Mouse (Mus musculus): ENCODE measurements around the gene Mrps21. TPM values are rescaled to one million over a fixed set of nuclear protein-coding genes. Genes with fewer than 3 reads are reported as not detected.
"Not testable (repeated sequence)": the region's sequence is repeated elsewhere in the genome, so short reads cannot be mapped to it uniquely, and the experiment has no call there.

The Mrps21 gene
- 100 to 1,000 TPM; 148 to 150 TPM for total RNA-seq (2021)
- long read RNA-seq, experiment 1, transcript Mrps21-201 (3 exons, 488 nt), result major isoform, 32 of 39 reads
- long read RNA-seq, experiment 1, transcript Mrps21-202 (2 exons, 405 nt), result minor isoform, 5 of 39 reads
- long read RNA-seq, experiment 1, partial matches to known transcripts, result 0 of 39 reads
- long read RNA-seq, experiment 1, other reads (novel, unspliced or antisense), result 2 of 39 reads
- long read RNA-seq, experiment 2, transcript Mrps21-201 (3 exons, 488 nt), result major isoform, 38 of 47 reads
- long read RNA-seq, experiment 2, partial matches to known transcripts, result 0 of 47 reads
- long read RNA-seq, experiment 2, other reads (novel, unspliced or antisense), result 7 of 47 reads

GRCm38 (mm10) chr3:95871392-95871867, at the start of gene Mrps21:
TSS of gene Mrps21 (minus strand) at chr3:95871519.
- intact Hi-C loops (cut with DNase I), result no loop called here
- H3K27ac ChIP-seq, result peak within 1 kb of the TSS; percentile 93
- TF ChIP-seq CTCF (IDR thresholded peaks at IDR 0.05), result no peak
- peak within 1 kb of the TSS; percentile 59 for H3K4me3 ChIP-seq
- DNase-seq (ENCODE audit: extremely low spot score in 1 of 2, low spot score in 2 of 2), result peak; percentile 85 to 86

- DNase-seq (ENCODE audit: extremely low spot score in 1 of 2, low spot score in 2 of 2); intact Hi-C loops (cut with DNase I); H3K4me3 ChIP-seq; H3K27ac ChIP-seq: not testable (repeated sequence)
Measured at GRCm38 (mm10) chr3:95920532-95920931, 49.2 kb upstream of the Mrps21 start.

GRCm38 (mm10) chr3:95916760-95917159, 45.4 kb upstream of the Mrps21 start:
- no peak overlapping the region for H3K4me3 ChIP-seq
- intact Hi-C loops (cut with DNase I), result no loop called here
- H3K27ac ChIP-seq, result no peak overlapping the region
- TF ChIP-seq CTCF (IDR thresholded peaks at IDR 0.05), result no peak
- no peak for DNase-seq (ENCODE audit: extremely low spot score in 1 of 2, low spot score in 2 of 2)

- DNase-seq (ENCODE audit: extremely low spot score in 1 of 2, low spot score in 2 of 2), result no peak
- intact Hi-C loops (cut with DNase I), result no loop called here
- no peak overlapping the region for H3K27ac ChIP-seq
- no peak overlapping the region for H3K4me3 ChIP-seq
- TF ChIP-seq CTCF (IDR thresholded peaks at IDR 0.05), result no peak
Measured at GRCm38 (mm10) chr3:95914706-95915105, 43.4 kb upstream of the Mrps21 start.

- intact Hi-C loops (cut with DNase I), result loop anchor here (2.0 kb wide), 1 partner anchor 45 kb away; no protein-coding TSS in a partner anchor
Measured at GRCm38 (mm10) chr3:95907613-95908012, 36.3 kb upstream of the Mrps21 start.

GRCm38 (mm10) chr3:95906860-95907259, 35.5 kb upstream of the Mrps21 start:
- peak overlapping the region; percentile 11; the same call in 1 of the 2 replicates for H3K4me3 ChIP-seq
- no peak for DNase-seq (ENCODE audit: extremely low spot score in 1 of 2, low spot score in 2 of 2)
- peak; percentile 83 for TF ChIP-seq CTCF (IDR thresholded peaks at IDR 0.05)

More at GRCm38 (mm10) chr3:95907613-95908012, 36.3 kb upstream of the Mrps21 start:
- no peak for TF ChIP-seq CTCF (IDR thresholded peaks at IDR 0.05)
- no peak for DNase-seq (ENCODE audit: extremely low spot score in 1 of 2, low spot score in 2 of 2)
- Histone ChIP-seq H3K4me3 (no peak overlapping the region), H3K27ac (no peak overlapping the region)

GRCm38 (mm10) chr3:95905940-95906492, 34.7 kb upstream of the Mrps21 start:
- no peak overlapping the region; the same call in 1 of the 2 replicates for H3K27ac ChIP-seq
- intact Hi-C loops (cut with DNase I), result loop anchor here (1.0 to 2.0 kb wide), 2 partner anchors 23 to 43 kb away; no protein-coding TSS in a partner anchor
- H3K4me3 ChIP-seq, result peak overlapping the region; percentile 11
- peak; percentile 64 for TF ChIP-seq CTCF (IDR thresholded peaks at IDR 0.05)
- DNase-seq (ENCODE audit: extremely low spot score in 1 of 2, low spot score in 2 of 2), result peak in 1 of 2 experiments; percentile 40

More at GRCm38 (mm10) chr3:95906860-95907259, 35.5 kb upstream of the Mrps21 start:
- intact Hi-C loops (cut with DNase I), result loop anchor here (1.0 to 2.0 kb wide), 2 partner anchors 24 to 44 kb away; no protein-coding TSS in a partner anchor
- H3K27ac ChIP-seq, result no peak overlapping the region

- intact Hi-C loops (cut with DNase I), result no loop called here
- no peak for TF ChIP-seq CTCF (IDR thresholded peaks at IDR 0.05)
- peak in 1 of 2 experiments; percentile 56 for DNase-seq (ENCODE audit: extremely low spot score in 1 of 2, low spot score in 2 of 2)
- Histone ChIP-seq H3K4me3 (peak overlapping the region; percentile 37), H3K27ac (peak overlapping the region; percentile 66)
Measured at GRCm38 (mm10) chr3:95905146-95905939, 34.0 kb upstream of the Mrps21 start.

- intact Hi-C loops (cut with DNase I), result no loop called here
- H3K27ac ChIP-seq, result peak within 1 kb of the TSS; percentile 66
- no peak for TF ChIP-seq CTCF (IDR thresholded peaks at IDR 0.05)
- no peak for DNase-seq (ENCODE audit: extremely low spot score in 1 of 2, low spot score in 2 of 2)
- H3K4me3 ChIP-seq, result peak within 1 kb of the TSS; percentile 37
Measured at GRCm38 (mm10) chr3:95904568-95904967, 33.2 kb upstream of the Mrps21 start, which contains the start of gene Car14. TSS of gene Car14 (minus strand) at chr3:95904691.

- Histone ChIP-seq H3K27ac (peak overlapping the region; percentile 60), H3K4me3 (peak overlapping the region; percentile 37)
- intact Hi-C loops (cut with DNase I), result no loop called here
- no peak for DNase-seq (ENCODE audit: extremely low spot score in 1 of 2, low spot score in 2 of 2)
- no peak for TF ChIP-seq CTCF (IDR thresholded peaks at IDR 0.05)
Measured at GRCm38 (mm10) chr3:95903753-95904502, 32.6 kb upstream of the Mrps21 start.

- DNase-seq (ENCODE audit: extremely low spot score in 1 of 2, low spot score in 2 of 2), result no peak
- TF ChIP-seq CTCF (IDR thresholded peaks at IDR 0.05), result no peak
- intact Hi-C loops (cut with DNase I), result no loop called here
- peak overlapping the region; percentile 41; the same call in 1 of the 2 replicates for H3K27ac ChIP-seq
- H3K4me3 ChIP-seq, result no peak overlapping the region
Measured at GRCm38 (mm10) chr3:95902643-95903042, 31.3 kb upstream of the Mrps21 start.
